Mouse (Mus musculus): ENCODE measurements around the gene Ptprm. TPM values are rescaled to one million over a fixed set of nuclear protein-coding genes. Genes with fewer than 3 reads are reported as not detected.

Ptprm gene
- polyA plus RNA-seq, 2 experiments: 15.8 to 21.8 TPM

GRCm38 (mm10) chr17:67047697-67048096, 306.6 kb downstream of the Ptprm start:
- Histone ChIP-seq H3K4me2 (replicated peaks; ENCODE audit: low read depth, low read length, severe bottlenecking) (no peak overlapping the region), H3K9me3 (ENCODE audit: control insufficient read depth, low read length) (no peaks in the 10 kb centered on the region), H3K36me3 (ENCODE audit: control insufficient read depth, insufficient read depth, low read length) (no peaks in the 10 kb centered on the region), H3K27me3 (ENCODE audit: control insufficient read depth, insufficient read depth, low read length) (no peaks in the 10 kb centered on the region), H3K9ac (ENCODE audit: low read depth, low read length, severe bottlenecking) (no peak overlapping the region), H3K27ac (replicated peaks; ENCODE audit: low read depth, low read length) (no peak overlapping the region), H3K4me3 (replicated peaks; ENCODE audit: low read length) (no peak overlapping the region), H3K4me1 (ENCODE audit: control insufficient read depth, insufficient read depth, low read length) (no peaks in the 10 kb centered on the region)
- DNase-seq (ENCODE audit: low spot score) (no peak), ATAC-seq (ENCODE audit: low FRiP score, low read depth) (no peak)
- no peak for TF ChIP-seq POLR2A (IDR thresholded peaks at IDR 0.05; ENCODE audit: borderline replicate concordance, extremely low read depth, insufficient read depth, insufficient read length)
- 66% methylated on average over 4 of the region's 4 CpGs for WGBS

- Histone ChIP-seq H3K36me3 (ENCODE audit: control insufficient read depth, insufficient read depth, low read length) (no peaks in the 10 kb centered on the region), H3K27me3 (ENCODE audit: control insufficient read depth, insufficient read depth, low read length) (no peaks in the 10 kb centered on the region), H3K4me2 (replicated peaks; ENCODE audit: low read depth, low read length, severe bottlenecking) (no peak overlapping the region), H3K9ac (ENCODE audit: low read depth, low read length, severe bottlenecking) (no peak overlapping the region), H3K9me3 (ENCODE audit: control insufficient read depth, low read length) (no peaks in the 10 kb centered on the region), H3K27ac (replicated peaks; ENCODE audit: low read depth, low read length) (no peak overlapping the region), H3K4me3 (replicated peaks; ENCODE audit: low read length) (no peak overlapping the region), H3K4me1 (ENCODE audit: control insufficient read depth, insufficient read depth, low read length) (no peaks in the 10 kb centered on the region)
- no peak for TF ChIP-seq POLR2A (IDR thresholded peaks at IDR 0.05; ENCODE audit: borderline replicate concordance, extremely low read depth, insufficient read depth, insufficient read length)
- WGBS: 64% methylated on average over 6 of the region's 6 CpGs
- ATAC-seq (ENCODE audit: low FRiP score, low read depth) (no peak), DNase-seq (ENCODE audit: low spot score) (no peak)
Measured at GRCm38 (mm10) chr17:67038558-67038957, 315.7 kb downstream of the Ptprm start.

DNA sequence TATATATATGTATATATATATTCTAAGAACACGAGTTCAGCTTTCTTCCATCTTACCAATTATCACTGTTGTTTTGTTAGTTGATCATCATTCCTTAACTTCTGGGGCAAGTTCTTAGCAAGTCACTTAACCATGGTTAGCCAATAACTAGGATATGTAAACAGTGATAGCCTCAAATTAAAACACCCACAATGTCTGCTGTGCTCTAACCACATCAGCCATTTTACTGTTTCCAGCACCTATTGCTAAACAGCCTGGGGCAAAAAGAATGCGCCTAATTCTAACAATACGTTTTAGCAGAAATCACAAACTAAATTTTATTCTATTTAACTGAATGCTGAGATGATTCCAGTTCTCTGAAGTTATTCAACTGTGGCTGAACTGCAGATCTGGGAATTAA, 320.7 kb downstream of the Ptprm start:
- Histone ChIP-seq H3K4me3 (replicated peaks; ENCODE audit: low read length) (no peak overlapping the region), H3K4me1 (ENCODE audit: control insufficient read depth, insufficient read depth, low read length) (no peaks in the 10 kb centered on the region), H3K27ac (replicated peaks; ENCODE audit: low read depth, low read length) (no peak overlapping the region), H3K27me3 (ENCODE audit: control insufficient read depth, insufficient read depth, low read length) (no peaks in the 10 kb centered on the region), H3K9ac (ENCODE audit: low read depth, low read length, severe bottlenecking) (no peak overlapping the region), H3K9me3 (ENCODE audit: control insufficient read depth, low read length) (no peaks in the 10 kb centered on the region), H3K36me3 (ENCODE audit: control insufficient read depth, insufficient read depth, low read length) (no peaks in the 10 kb centered on the region), H3K4me2 (replicated peaks; ENCODE audit: low read depth, low read length, severe bottlenecking) (no peak overlapping the region)
- no peak for ATAC-seq (ENCODE audit: low FRiP score, low read depth)
- no peak for TF ChIP-seq POLR2A (IDR thresholded peaks at IDR 0.05; ENCODE audit: borderline replicate concordance, extremely low read depth, insufficient read depth, insufficient read length)
- DNase-seq (ENCODE audit: low spot score): no peak
- 78% methylated on average over 3 of the region's 3 CpGs for WGBS

DNA sequence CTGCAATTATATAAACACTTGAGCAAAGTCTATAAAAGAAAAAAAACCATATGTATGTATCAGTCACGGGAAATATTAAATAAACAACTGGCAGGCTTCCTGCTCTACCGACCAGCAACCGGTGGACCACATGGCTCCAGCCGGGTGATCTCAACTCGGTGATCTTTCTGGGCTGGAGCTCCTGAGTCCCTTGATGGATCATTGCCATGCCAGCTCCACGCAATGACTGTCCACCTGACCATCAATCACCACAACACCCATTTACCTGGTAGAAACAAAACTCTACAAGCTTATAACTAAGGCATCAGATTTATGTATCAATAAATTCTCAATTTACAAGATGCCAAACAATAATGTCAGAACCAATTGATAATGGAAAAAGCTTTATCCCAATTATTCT, 322.2 kb downstream of the Ptprm start:
- Histone ChIP-seq H3K9ac (ENCODE audit: low read depth, low read length, severe bottlenecking) (no peak overlapping the region), H3K4me3 (replicated peaks; ENCODE audit: low read length) (no peak overlapping the region), H3K4me1 (ENCODE audit: control insufficient read depth, insufficient read depth, low read length) (no peaks in the 10 kb centered on the region), H3K27me3 (ENCODE audit: control insufficient read depth, insufficient read depth, low read length) (no peaks in the 10 kb centered on the region), H3K36me3 (ENCODE audit: control insufficient read depth, insufficient read depth, low read length) (no peaks in the 10 kb centered on the region), H3K9me3 (ENCODE audit: control insufficient read depth, low read length) (no peaks in the 10 kb centered on the region), H3K27ac (replicated peaks; ENCODE audit: low read depth, low read length) (no peak overlapping the region), H3K4me2 (replicated peaks; ENCODE audit: low read depth, low read length, severe bottlenecking) (no peak overlapping the region)
- DNase-seq (ENCODE audit: low spot score) (no peak), ATAC-seq (ENCODE audit: low FRiP score, low read depth) (no peak)
- no peak for TF ChIP-seq POLR2A (IDR thresholded peaks at IDR 0.05; ENCODE audit: borderline replicate concordance, extremely low read depth, insufficient read depth, insufficient read length)
- WGBS: 78% methylated on average over 6 of the region's 6 CpGs

DNA sequence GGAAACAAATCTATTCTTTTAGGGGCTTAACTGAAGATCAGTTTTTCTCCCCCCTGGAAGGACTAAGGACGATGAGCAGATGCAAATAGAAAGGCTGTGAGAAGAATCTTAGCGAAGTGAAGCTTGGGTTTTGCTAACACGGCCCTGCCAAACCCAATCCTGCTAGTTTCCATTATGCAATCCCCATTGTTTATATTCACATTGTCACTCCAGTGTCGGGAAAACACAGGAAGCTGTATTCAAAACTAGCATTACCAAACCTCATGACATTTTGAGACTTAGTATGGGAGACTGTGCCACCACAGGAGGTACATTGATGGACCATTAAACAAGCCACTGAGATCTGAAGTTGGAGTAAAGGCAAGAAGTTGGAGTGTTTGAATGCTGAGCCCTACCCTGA, 322.9 kb downstream of the Ptprm start:
- TF ChIP-seq POLR2A (IDR thresholded peaks at IDR 0.05; ENCODE audit: borderline replicate concordance, extremely low read depth, insufficient read depth, insufficient read length): no peak
- Histone ChIP-seq H3K9ac (ENCODE audit: low read depth, low read length, severe bottlenecking) (no peak overlapping the region), H3K9me3 (ENCODE audit: control insufficient read depth, low read length) (no peaks in the 10 kb centered on the region), H3K27me3 (ENCODE audit: control insufficient read depth, insufficient read depth, low read length) (no peaks in the 10 kb centered on the region), H3K27ac (replicated peaks; ENCODE audit: low read depth, low read length) (no peak overlapping the region), H3K36me3 (ENCODE audit: control insufficient read depth, insufficient read depth, low read length) (no peaks in the 10 kb centered on the region), H3K4me3 (replicated peaks; ENCODE audit: low read length) (no peak overlapping the region), H3K4me2 (replicated peaks; ENCODE audit: low read depth, low read length, severe bottlenecking) (no peak overlapping the region), H3K4me1 (ENCODE audit: control insufficient read depth, insufficient read depth, low read length) (no peaks in the 10 kb centered on the region)
- 77% methylated on average over 4 of the region's 4 CpGs for WGBS
- DNase-seq (ENCODE audit: low spot score) (no peak), ATAC-seq (ENCODE audit: low FRiP score, low read depth) (no peak)

- 88% methylated on average over 9 of the region's 9 CpGs for WGBS
Measured at GRCm38 (mm10) chr17:67027274-67027673, 327.0 kb downstream of the Ptprm start.

More at GRCm38 (mm10) chr17:67027274-67027673, 327.0 kb downstream of the Ptprm start:
- H3K9me3 ChIP-seq (ENCODE audit: control insufficient read depth, low read length): no peaks in the 10 kb centered on the region
- H3K4me2 ChIP-seq (replicated peaks; ENCODE audit: low read depth, low read length, severe bottlenecking): no peak overlapping the region
- ATAC-seq (ENCODE audit: low FRiP score, low read depth): no peak
- no peaks in the 10 kb centered on the region for H3K4me1 ChIP-seq (ENCODE audit: control insufficient read depth, insufficient read depth, low read length)
- DNase-seq (ENCODE audit: low spot score): no peak
- H3K9ac ChIP-seq (ENCODE audit: low read depth, low read length, severe bottlenecking): no peak overlapping the region
- no peaks in the 10 kb centered on the region for H3K36me3 ChIP-seq (ENCODE audit: control insufficient read depth, insufficient read depth, low read length)
- H3K4me3 ChIP-seq (replicated peaks; ENCODE audit: low read length): no peak overlapping the region
- TF ChIP-seq POLR2A (IDR thresholded peaks at IDR 0.05; ENCODE audit: borderline replicate concordance, extremely low read depth, insufficient read depth, insufficient read length): no peak
- H3K27ac ChIP-seq (replicated peaks; ENCODE audit: low read depth, low read length): no peak overlapping the region
- no peaks in the 10 kb centered on the region for H3K27me3 ChIP-seq (ENCODE audit: control insufficient read depth, insufficient read depth, low read length)

Measured in limb, embryonic 14.5 days (tissue).